Mouse (Mus musculus) thymus, adult 18-20 months (tissue): ENCODE data around the gene Nfe2l1.
"Not testable (repeated sequence)": the region's sequence is repeated elsewhere in the genome, so short reads cannot be mapped to it uniquely, and the experiment has no call there.

Experiments
- DNase-seq, 2 experiments: peaks; one replicate each; pipeline ENCODE4 v3.0.0; 2022; ENCODE audit warnings: mixed read lengths in 2 of 2

Nfe2l1 gene

DNA sequence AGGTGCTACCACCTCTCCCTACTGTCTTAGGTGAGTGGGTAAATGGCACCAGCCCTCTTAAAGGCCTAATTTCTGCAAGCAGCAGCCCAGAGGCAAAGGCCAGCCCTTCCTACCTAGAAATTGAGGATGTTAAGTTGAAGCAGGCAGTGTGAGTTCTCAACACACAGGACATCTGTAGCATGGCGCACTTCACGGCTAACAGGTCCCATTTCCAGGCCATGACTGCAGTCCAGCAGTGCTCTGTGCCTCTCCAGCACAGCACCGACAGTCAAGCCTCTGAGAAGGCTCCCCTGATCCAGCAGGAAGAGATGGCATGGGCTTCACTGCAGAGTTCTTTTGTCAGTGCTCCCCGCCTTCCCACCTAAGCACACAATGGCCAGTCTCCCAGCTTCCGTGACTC lies 12.8 kb downstream of the Nfe2l1 start:
- DNase-seq: no peak

DNA sequence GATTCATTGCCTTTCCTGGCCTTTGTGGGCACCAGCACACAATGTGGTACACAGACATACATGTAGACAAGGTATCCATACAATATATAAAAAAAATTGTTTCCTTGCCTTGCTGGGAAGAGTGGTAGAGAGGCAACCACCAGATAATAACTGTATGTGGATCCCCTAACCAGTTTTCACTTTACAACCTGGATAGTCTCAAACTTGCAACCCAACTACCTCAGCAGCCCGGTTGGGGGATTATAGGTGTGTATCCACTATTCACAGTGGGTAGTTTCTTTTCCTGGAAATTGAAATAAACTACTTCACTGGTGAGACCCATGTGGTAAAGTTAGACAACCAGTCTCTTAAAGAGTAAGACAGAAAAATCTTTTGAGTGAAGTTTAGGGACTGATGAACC lies 13.3 kb downstream of the Nfe2l1 start:
- no peak for DNase-seq

DNA sequence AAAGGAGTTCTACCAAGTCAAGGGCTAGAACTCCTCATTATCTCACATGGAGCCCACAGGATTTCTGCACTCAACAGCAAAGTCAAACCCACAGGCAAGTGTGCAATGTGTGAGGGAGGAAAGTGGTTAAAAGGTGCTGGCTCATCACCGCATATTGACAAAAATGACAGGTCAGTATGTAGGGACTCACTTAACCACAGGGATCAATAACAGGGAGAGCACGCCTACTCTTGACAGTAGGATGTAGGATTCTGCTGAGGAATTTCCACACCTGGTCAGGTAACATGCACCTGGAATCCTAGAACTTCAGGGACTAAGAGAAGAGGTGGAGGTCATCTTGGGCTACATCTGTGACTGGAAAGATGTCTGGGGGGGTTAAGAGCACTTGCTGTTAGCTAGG lies 13.9 kb downstream of the Nfe2l1 start:
- DNase-seq: no peak

DNA sequence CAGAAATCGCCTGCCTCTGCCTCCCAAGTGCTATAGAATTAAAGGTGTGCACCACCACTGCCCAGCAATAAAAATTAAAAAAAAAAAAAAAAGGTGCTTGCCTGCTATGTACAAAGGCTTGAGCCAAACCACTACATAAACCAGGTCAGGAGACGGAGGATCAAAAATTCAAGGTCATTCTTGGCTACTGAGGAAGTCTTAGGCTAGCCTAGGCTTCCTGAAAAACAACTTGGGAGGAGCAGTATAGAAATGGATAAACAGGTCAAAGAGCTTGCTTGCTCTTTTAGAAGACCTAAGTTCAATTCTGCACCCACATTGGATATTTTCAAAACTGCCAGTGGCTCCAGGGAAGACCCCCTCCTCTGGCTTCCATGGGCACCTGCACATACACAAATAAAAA lies 15.3 kb downstream of the Nfe2l1 start:
- DNase-seq: no peak

DNA sequence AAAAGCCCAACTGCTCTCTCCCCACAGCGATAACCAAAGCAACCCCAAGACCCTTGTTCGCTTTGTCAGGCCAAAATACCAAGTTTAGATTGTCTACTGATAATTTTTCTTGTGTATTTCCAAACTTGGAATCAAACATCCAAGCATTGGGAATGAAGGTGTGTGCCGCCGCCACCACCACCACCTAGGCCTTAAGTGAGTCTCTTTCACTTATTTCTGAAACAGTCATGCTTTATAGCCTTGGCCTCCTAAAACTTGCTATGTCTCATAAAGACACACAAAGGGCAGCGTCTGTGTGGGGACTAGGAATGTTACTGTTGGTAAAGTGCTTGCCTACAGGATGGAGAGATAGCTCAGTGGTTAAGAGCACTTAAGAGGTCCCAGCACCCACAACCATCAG lies 15.8 kb downstream of the Nfe2l1 start:
- DNase-seq: no peak

DNA sequence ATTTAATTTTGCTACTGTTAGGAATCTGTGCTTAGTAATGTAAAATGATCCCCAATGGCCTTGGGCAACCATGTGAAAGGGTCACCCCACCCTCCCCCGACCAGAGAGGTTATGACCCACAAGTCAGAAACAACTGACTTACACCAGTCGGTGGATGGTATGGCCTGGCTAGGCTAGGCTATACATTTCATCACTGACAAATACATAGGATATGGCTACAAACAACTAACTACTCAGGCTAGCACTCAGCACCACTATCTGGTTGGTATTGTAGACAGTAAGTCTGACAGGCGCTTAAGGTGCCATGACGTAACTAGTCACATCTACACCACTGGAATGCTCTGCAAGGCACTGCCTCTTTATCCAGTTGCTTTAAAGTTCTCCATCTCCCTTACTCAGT lies 16.3 kb downstream of the Nfe2l1 start:
- DNase-seq: no peak

DNA sequence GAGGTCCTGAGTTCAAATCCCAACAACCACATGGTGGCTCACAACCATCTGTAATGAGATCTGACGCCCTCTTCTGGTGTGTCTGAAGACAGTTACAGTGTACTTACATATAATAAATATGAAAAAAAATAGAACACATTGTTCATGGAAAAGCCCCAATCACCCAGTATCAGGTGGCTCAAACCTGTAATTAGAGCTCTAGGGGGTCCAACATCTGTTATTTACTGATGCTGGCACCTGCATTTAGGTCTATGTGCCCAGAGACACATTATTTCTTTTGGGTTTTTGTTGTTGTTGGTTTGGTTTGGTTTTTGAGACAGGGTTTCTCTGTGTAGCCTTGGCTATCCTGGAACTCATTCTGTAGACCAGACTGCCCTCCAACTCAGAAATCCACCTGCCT lies 18.6 kb downstream of the Nfe2l1 start:
- not testable (repeated sequence) for DNase-seq

DNA sequence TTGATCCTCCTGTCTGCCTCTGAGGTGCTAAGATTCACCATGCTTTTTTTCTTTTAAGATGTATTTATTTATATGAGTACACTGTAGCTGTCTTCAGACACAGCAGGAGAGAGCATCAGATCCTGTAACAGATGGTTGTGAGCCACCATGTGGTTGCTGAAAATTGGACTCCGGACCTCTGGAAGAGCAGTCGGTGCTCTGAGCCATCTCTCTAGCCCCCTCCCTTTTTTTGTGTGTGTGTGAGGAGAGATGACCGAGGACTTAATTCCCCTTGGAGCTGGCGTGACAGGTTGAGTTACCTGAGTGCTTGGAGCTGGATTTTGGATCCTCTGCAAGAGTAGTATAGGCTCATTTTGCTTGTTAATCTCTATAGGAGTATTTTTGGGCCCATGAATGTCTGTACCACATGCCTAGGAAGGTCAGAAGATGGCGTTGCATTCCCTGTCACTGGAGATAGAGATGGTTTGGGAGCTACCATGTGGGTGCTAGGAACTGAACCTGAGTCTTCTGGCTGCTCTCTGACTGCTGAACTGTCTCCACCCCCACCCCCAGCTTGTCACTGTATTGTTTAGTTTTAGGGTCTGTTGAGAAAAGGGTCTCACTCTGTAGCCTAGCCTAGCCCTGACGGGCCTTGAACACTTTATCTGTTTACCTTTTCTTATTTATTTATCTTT lies 20.1 kb downstream of the Nfe2l1 start:
- DNase-seq: no peak

DNA sequence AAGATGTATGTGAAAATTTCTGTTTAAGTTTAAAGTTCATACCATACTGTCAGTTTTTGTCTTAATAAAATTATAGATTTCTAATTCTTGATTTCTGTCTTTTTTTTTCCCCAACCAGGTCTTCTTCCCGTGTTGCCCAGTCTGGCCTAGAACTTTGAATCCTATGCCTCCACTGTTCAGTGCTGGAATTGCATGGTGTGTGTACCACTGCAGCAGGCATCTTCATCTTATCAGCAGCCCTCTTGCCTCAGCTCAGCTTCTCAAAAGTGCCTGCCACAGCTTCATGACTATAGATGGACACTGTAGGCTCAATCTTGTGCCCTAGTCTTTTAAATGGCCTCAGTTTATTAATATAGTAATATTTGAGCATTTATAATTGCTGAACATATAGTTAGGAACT lies 21.7 kb downstream of the Nfe2l1 start:
- no peak for DNase-seq

DNA sequence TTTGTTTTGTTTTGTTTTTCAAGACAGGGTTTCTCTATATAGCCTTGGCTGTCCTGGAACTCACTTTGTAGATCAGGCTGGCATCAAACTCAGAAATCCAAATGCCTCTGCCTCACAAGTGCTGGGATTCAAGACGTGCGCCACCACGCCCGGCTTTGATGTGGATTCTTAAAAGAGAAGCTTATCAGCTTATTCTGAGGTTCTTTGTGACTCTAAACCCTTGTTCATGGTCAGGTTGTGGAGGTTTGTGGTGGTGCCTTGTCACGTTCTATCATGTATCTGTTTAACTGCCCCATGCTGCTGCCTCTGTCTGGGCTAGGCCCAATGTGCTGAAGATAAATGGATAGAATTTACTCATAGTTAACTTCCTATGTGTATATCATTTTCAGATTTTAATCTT lies 24.2 kb downstream of the Nfe2l1 start:
- DNase-seq: no peak

DNA sequence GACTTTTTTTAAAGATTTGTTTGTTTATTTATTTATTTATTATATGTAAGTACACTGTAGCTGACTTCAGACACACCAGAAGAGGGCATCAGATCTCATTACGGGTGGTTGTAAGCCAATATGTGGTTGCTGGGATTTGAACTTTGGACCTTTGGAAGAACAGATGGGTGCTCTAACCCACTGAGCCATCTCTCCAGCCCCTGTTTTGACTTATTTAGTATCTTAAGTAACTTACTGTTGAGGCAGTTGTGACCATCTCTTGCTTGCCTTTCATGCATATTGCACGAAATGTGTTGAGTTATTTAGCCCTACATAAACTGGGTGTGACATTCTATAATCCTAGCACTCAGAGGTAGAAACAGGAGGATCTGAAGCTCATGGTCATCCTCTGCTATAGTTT lies 30.3 kb downstream of the Nfe2l1 start:
- DNase-seq: no peak

DNA sequence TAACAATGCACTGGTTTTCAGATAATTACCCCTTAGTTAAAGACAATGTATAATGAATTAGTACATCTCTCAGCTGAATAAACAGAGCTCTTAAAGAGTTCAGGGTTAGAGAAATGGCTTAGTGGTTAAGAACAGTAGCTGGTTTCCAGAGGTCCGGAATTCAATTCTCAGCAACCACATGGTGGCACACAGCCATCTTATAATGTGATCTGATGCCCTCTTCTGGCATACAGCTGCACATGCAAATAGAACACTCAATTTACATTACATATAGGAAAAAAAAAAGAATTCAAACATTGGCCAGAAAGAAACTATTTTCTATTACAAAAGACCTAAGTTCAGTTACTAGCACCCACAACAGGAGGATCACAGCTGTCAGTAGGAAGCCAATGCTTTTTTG lies 33.2 kb downstream of the Nfe2l1 start:
- no peak for DNase-seq

DNA sequence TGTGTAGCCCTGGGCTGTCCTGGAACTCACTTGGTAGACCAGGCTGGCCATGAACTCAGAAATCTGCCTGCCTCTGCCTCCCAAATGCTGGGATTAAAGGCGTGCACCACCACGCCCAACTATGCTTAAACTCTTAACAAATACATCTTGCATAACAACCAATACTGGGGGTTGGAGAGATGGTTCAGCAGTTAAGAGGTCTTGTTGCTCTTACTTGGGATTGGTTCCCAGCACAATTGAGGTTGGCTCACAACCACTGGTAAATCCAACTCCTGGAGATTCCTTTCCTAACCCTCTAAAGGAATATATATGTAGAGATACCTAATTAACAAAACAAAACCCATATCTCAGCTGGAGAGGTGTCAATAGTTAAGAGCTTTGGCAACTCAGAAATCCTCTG lies 33.7 kb downstream of the Nfe2l1 start:
- no peak for DNase-seq

DNA sequence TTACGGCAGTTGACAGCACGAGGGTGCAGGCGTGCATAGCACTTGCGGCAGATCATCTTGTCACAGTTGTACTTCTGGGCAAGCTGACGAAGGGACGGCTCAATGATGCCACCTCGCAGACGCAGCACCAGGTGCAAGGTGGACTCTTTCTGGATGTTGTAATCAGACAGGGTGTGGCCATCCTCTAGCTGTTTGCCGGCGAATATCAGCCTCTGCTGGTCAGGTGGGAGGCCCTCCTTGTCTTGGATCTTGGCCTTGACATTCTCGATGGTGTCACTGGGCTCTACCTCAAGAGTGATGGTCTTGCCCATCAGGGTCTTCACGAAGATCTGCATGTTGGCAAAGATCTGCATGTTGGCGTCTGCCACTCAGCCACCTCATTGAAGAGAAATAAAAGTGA lies 34.3 kb downstream of the Nfe2l1 start:
- DNase-seq: no peak

DNA sequence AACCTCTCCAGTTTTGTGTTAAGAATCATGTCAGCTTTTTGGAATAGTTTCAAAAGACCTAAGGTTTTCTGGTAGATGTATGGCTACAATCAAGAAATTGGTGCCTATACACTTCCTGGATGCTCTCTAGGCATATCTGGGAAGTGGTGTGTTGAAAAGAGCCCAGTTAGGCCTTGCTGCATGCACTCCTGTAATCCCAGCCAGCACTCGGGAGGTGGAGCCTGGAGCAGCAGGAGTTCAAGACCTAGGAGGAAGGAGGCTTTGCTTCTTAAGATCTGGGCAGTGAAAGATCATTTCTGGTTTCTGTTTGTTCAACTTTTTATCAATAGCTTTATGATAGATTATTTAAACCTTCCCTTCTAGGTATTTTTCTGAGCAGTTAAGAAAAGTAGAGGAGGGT lies 39.1 kb downstream of the Nfe2l1 start:
- DNase-seq: no peak

DNA sequence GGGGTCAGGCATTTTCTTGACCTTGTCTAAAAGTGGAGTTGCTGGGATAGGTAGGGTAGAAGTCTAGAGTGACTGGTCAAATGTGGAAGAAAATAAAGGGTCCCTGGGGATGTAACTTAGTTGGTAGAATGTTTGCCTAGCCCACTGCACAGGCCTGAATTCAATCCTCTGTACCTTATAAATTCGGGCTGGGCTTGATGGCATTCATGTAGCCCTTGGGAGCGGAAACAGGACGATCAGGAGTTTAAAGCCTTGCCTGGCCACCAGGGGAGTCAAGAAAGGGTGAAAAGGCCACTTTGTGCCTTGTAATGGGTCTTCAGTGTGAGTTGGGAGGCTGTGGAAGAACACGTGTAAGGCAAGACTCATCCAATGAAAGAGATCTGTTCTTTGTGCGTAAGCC lies 39.8 kb downstream of the Nfe2l1 start:
- no peak for DNase-seq

DNA sequence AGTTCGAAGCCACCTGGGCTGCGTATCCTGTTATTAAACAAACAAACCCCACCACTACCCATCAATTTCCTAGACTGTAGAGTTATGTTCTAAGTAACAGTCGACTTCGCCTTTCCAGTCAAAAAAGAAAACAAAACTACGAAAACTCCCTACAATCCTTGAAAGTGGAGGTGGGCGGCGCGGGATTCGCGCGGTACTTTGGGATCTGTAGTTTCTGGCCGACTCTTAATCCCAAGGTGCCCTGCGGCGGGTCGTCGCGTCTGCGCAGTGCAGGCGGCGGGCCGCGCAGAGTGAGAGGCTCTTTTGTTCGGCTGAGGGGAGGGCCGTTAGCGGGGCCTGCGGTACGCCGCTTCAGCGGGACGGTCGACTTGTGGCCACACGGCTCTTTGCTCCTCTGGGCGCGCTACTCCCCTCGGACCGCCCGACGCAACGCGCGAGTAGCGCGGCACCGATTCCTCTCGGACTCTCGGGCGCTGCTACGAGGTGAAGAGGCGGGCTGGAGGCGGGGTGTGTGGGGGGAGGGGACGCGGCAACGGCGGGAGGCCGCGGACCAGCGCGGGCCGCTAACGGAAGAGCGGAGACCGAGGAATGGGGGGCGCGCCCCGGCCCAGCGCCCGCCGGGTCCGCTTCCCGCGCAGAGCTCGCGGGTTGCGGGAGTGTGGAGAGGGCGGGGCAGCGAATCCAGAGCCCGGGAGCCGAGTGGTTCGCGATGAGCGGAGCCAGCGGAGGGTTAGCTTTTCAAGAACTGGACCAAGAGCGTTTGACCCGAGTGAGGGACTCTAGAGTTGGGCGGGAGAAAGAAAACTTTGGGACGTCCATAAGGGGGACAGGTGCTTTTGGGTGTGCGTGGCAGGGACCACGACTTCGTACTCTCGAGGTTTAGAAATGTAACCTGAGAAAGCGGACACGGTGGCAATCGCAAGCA lies 40.6 kb downstream of the Nfe2l1 start, which contains the start of gene Cbx1:
Gene Cbx1, plus strand, starts transcription at position 257 of the 925 bp plus-strand sequence.
- DNase-seq: peak; percentile 84 to 87

DNA sequence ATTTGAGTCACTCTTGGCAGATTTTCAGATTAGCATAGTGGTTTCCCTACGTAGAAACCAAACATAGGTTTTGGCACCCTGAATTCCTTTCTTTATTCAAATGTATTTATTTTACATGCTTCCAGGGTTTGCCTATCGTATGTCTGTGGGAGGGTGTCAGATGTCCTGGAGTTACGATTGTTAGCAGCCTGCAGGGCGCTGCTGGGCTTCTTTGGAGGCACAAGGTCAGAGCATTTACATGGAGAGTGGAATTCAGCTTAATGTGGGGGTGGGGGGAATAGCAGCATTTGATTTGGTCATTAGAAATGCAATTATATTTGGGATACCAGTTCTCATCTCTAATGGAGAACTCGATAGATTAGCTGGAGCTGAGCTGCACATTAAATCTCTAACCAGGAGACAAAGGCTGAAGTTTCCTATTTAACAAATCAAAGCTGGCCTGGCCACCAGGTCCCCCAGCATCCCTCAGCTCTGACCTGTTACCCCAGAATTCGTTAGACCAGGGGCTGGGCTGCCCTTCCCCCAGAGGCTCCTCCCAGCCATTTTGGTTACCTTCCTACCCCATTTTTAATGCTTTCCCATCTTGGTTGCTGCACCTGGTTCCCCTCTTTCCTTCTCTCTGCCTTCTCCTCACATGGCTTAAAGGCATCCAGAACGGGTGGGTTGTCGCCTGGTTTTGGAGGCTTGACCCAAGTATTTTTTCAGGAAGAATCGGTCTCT lies 42.9 kb downstream of the Nfe2l1 start:
- DNase-seq: no peak

DNA sequence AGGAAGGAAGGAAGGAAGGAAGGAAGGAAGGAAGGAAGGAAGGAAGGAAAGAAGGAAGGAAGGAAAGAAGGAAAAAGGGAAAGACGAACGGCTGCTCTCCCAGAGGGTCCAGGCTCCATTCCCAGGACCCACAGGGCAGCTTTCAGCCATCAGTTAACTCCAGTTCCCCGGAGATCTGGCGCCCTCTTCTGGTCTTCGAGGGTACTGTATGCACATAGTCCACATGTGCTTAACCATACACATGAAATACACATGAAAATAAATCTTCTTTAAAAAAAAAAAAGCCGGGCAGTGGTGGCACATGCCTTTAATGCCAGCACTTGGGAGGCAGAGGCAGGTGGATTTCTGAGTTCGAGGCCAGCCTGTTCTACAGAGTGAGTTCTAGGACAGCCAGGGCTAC lies 44.9 kb downstream of the Nfe2l1 start:
- DNase-seq: peak in 1 of 2 experiments; percentile 40

DNA sequence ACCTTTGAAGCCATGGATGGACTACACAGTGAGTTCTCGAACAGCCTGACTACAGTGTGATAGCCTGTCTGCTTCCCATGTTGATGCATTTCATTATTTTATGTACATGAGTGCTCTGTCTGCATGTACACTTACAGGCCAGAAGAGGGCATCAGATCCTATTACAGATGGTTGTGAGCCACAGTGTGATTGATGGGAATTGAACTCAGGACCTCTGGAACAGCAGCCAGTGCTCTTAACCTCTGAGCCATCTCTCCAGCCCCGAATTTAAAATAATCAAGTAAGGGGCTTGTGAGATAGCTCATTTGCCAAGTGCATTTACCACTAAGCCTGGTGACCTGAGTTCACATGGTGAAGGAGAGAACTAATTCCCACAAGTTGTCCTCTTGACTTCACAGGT lies 48.3 kb downstream of the Nfe2l1 start:
- no peak for DNase-seq

DNA sequence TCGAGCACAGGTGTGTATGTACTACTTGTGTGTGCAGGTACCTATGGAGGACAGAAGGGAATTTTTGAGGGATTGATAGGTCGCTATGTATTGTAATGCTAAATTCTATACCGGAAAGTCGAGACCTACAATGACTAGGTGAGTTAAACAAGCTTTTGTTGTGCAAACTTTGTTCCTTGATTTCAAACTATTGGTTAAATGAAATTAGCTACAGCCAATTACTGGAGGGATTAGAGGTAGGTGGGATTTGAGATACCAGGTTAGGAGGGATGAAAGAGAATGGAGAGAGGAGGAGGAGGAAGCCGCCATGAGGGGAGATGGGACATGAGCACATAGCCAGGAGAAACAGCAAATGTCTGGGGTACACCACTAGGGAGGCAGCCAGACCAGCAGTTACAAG lies 49.5 kb downstream of the Nfe2l1 start:
- no peak for DNase-seq

DNA sequence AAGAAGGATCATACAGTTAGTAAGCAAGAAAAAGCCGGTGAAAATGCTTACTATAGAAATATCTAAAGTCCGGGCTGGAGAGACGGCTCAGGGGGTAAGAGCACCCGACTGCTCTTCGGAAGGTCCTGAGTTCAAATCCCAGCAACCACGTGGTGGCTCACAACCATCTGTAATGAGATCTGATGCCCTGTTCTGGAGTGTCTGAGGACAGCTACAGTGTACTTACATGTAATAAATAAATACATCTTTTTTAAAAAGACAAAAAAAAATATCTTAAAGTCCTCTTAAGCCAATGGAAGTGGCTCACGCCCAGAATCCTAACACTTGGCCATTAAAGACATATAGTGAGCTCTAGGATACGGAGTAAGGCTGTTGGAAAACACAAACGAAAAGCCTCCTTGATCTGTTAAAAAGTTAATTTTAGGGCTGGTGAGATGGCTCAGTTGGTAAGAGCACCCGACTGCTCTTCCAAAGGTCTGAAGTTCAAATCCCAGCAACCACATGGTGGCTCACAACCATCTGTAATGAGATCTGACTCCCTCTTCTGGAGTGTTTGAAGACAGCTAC lies 51.6 kb downstream of the Nfe2l1 start:
- not testable (repeated sequence) for DNase-seq
